Mouse (Mus musculus) urinary bladder, postnatal 36 days (tissue): Measurements from ENCODE around the gene Rab11fip3.
A peak's percentile ranks its signal among the peaks of the same experiment; 100 is the strongest.
"Not testable (repeated sequence)": the region's sequence is repeated elsewhere in the genome, so short reads cannot be mapped to it uniquely, and the experiment has no call there.

Source experiments
- DNase-seq, 2 experiments: peaks; one replicate each; pipeline ENCODE4 v3.0.0; 2022; ENCODE audit warnings: low spot score in 2 of 2, mixed read lengths in 1 of 2

Rab11fip3 gene

DNA sequence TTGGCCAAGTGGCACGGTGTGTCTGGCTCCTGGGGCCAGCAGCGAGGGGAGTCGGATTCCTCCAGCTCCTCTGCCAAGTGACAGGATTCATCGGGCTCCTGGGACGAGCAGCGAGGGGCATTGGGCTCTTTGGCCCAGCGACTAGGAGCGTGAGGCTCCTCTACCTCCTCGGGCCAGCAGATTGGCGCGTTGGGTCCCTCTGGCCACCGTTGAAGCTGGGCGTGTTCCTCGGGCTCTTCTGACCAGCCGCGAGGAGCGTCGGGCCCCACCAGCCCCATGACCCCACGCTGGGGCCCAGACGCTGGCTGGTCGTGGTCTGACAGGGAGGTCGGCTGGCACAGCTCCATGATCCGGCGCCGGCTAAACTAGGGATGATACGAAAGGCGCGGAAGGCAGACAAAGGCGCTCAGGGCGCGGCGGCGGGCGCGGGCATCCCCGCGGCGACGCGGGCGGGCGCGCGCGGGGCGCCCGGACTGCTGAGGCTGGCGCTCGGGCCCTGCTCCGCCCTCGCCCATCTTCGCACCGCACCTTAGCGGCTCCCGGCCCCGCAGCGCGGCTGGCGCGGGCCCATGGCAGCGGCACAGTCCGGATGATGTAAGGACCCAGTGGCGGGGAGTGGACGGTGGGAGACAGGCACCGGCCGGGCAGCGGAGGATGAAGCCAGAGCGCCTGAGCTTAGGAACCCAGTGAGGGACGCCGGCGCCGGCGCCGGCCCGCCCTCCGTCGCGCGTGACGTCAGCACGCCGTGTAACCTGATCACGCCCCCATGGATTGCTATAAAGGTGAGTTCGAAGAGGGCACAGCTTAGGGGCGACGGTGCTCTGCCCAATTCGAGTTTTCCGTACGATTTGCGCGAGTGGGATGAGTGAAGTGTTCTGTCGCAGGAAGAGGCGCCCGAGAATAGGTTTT is at the start of gene Rab11fip3:
Rab11fip3 (minus strand) TSS at position 725 of the 909 bp plus-strand sequence.
- DNase-seq: peak; percentile 74 to 76

DNA sequence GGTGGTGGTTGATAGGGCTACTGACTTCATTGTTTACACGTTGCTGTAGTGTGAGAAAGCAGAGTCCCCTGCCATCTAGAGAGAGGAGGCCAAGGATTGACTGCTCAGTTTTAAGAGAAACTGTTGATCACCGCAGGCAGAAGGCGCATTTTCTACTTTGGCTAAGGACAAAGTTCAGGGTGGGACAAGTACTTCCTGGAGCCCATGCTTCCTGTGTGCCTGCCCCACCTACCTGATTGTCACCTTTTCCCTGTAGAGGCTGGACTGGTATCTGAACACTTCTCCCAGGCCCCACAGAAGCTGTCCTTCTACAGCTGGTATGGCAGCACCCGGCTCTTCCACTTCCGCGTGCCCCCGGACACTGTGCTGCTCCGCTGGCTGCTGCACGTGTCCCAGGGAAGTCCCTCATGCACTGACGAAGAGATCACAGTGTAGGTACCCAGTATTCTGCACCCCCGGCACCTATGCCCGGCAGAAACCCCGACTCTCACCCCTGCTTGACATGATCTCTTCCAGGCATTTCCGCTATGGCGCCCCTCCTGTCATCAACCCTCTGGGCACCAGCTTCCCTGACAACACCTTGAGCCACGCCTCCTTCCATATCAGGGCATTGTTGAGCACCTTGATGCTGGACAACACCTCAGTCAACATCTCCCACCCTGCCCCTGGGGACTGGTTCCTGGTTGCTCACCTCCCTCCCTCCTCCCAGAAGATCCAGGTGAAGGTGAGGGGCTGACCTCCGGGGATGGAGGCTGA is 47.3 kb upstream of the Rab11fip3 start:
- DNase-seq: no peak

DNA sequence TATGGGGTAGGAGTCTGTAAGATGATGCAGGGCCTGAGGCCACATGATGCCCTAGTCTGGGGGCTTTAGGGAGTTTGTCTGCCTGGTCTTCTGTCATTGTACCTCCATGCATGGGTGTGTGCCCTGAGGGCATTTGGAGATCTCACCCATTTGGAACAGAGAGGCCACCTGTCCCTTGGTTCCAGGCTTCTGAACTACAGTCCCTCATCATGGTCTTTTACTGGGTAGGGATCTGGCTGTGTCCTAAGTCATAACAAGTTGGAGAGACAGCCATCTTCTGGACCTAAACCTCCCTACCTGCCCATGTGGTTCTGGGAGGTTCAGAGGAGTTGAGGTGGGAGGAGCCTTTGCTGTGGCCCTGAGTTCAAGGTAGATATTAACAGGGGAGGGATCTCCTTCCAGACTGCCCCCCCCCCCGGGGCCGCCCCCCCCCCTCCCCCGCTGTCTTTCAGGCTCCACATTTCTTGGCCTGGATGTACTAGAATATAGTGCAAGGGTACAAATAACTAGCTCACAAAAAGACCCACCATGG is 46.7 kb upstream of the Rab11fip3 start:
- no peak for DNase-seq

DNA sequence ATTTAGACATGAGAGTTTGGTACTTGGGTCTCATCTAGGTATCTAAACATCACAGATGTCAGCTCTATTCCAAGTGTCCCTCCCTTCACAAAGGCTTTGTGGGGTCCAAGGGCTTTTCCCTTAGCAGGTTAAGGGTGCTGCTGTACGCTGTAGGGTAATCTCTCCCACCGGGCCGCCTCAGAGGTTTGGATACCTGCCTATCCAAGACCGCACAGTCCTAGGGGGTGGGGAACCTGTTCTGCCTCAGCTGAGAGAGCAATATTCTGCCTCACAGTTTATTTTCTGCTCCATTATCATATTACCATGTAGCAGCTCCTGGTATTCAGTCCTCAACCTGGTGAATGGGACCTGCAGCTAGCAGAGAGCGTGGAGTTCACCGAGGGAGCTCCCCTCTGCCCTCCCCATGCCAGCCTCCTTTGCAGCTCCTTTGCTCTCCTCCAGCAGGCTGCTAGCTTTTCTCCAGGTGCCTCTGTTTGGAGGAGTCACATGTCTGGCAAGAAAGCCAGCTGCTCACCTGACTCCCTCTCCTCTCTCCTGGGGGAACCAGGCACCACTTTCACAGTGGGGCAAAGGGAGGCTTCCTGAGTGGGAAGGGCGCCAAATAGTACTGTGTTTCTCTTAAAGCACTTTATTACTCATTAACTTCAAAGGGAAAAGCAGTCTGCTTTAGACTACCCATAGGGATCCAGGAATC is 46.0 kb upstream of the Rab11fip3 start:
- no peak for DNase-seq

DNA sequence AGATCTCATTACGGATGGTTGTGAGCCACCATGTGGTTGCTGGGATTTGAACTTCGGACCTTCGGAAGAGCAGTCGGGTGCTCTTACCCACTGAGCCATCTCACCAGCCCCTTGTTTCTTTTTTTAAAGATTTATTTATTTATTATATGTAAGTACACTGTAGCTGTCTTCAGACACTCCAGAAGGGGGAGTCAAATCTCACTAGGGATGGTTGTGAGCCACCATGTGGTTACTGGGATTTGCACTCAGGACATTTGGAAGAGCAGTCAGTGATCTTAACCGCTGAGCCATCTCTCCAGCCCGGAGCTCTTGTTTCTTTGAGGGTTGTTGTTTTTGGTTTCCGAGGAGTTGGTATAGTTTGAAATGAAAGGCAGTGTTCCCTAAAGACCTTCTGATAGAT is 45.1 kb upstream of the Rab11fip3 start:
- DNase-seq: not testable (repeated sequence)

DNA sequence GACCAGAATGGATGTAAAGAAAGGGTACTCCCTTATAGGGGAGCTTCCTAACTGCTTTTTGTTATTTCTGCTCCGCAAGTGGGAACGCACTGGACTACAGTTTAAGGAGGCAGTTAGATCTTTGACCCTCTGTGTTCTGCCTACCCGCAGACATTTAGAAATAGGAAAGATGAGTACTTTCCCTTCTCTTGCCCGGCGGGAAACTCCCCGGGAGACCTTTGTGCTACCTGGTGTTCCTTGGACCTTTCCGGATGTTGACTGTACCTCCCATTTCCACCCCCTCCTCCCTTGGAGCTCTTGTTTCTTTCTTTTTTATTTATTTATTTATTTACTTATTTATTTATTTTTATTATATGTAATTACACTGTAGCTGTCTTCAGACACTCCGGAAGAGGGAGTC is 44.7 kb upstream of the Rab11fip3 start:
- DNase-seq: no peak

DNA sequence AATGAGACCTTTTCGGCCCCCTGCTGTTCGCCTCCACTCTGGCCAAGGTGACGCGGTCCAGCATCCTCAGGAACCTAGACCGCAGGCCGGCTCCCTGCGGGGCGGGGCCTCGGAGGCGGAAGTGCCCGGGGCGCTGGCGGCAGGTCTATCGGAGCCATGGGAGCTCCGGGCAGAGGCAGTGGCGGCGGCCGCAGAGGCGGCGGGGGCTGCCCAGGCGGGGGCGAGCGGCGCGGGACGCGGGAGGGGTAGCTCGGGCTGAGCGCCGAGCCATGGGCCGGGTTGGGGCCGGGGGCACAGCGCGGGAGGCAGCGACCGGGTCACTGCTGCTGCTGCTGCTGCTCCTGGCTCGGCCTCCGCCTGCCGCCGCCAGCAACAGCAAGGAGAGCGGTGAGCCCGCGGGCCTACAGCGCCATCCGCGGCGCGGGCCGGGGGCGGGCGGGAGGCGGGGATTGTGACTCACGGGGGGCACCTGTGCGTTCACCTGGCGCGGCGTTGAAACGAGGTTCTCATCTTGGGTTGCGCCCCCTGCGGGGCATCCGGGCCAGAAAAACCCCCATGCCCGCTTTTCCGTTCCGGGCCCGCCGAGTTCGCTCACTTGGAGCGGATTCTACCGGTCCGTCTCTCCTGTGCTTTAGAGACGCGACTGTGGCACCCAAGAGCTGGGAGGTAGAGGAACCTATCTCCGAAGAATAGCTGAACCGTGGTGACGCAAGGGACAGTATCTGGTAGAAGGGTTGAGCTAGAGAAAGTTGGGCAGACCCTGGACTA is 44.0 kb upstream of the Rab11fip3 start, which contains the start of gene Tmem8:
Tmem8 (plus strand) TSS at position 119 of the 768 bp plus-strand sequence.
- DNase-seq: peak; percentile 69 to 72

DNA sequence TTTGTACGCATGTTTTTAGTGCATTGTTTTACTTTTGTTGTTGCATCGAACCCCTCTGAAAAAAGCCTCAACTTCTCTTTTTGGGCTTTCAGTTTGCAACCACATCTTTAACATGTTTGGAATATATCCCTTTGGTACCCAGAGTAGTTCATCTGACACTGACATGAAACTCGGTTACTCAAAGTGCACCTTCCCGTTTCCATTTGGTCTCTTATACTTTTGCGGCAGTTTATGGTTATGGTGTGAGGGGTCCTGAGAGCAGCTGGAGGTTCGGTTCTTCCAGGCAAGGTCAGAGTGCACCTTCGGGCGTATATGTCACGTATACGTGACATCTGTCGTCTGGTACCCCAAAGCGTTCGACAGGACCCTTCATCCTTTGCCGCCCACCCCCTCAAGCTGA is 43.4 kb upstream of the Rab11fip3 start:
- DNase-seq: no peak

DNA sequence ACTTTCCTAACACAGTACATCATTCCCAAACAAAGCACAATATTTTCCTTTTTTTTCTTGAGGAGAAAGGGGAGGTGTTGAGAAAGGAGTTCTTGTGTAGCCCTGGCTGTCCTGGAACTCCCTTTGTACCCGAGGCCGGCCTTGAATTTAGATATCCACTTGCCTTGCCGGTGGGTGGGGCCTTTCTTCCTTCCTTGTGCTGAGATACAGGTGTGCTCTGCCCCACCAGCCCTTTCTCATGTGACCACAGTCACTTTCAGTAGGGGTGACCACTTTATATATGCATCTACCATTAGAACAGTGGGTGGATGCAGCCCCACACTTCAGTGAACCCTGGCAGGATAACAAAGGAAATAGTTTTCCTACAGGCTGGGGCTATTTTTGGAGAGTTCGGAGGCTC is 42.4 kb upstream of the Rab11fip3 start:
- DNase-seq: no peak

DNA sequence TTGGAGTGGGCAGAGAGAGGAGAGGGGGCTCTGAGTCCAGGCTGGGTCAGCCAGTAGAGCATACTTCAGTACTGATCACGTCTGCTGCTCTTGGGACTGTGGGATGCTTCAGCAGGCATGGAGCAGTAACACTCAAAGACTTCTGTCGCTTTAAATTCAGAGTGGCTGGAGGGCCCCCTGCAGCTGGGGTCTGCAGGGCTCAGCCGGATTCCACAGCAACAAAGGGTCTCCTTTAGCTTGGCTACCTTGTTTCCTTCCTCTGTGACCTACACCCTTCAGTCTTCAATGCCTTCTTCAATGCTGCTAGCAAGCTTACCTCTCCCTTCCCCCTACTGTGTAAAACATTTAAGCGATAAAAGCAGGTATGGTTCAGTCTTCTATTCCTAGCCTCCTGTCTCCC is 41.7 kb upstream of the Rab11fip3 start:
- DNase-seq: no peak

DNA sequence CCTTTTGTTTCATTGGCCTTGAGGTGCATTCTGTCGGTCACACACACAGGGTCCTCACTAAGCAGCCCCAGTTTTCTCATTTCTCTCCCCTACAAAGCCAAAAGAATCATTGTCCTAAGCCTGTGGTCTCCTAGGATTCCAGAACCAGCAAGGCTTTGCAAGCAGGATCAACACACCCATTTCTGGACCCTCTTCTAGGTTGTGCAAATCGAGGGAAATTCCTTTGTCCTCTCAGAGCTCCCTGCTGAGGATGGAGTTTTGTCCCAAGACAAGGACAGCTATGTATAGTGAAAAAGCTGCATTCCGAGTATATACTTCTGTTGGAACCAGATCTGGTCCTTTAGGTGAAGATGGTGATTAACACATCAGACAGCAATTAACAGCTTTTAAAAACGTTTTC is 40.8 kb upstream of the Rab11fip3 start:
- no peak for DNase-seq

DNA sequence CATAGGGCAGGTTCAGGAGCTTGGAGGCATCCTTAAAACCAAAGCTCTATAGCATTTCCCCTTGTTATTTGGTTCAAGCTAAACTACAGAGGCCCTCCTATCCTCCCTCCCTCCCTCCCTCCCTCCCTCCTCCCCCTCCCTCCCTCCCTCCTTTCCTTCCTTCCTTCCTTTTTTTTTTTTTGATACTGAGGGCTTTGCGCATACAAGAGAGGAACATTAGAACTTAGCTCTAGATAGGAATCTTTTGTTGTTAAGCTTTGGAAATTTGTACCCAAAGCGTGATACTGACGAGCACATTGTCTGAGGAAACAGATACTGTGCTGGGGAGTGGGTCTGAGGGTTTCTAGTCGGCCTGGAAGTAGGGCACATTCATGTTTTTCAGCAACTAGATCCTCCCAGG is 36.3 kb upstream of the Rab11fip3 start:
- no peak for DNase-seq

DNA sequence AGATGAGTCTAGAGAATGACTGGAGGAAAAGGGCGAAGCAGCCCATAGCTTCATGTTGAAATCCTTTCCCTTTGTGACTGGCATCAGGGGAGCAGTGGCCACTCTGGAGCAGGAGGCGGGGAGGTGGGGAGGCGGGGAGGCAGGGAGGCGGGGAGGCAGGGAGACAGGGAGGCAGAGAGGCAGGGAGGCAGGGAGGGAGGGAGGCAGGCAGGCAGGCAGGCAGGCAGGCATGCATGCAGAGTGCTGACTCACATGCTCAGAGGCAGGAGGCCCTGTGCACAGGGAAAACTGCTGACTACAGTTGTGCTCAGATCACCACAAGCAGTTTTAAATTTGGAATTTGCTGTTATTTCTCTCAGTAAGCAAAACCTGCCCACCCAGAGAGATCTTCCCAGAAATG is 32.1 kb upstream of the Rab11fip3 start:
- DNase-seq: no peak

DNA sequence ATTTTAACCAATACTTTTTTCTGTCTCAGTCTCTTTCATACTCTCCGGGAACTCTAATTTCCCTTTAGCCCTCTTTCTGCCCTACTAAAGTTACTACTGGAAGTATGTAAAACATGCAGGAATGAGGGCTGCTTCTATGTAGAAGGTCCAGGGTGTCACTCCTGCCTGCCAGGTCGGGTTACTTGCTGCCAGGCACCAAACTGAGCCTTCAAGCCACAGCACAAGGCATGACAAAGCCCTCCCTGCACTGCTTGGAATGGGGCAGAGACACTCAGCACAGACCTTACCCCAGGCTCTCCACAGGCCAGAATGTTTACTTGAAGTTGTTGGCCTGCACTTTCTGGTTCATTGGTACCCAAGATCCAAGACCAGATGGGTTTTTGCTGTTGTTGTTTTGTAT is 30.8 kb upstream of the Rab11fip3 start:
- no peak for DNase-seq

DNA sequence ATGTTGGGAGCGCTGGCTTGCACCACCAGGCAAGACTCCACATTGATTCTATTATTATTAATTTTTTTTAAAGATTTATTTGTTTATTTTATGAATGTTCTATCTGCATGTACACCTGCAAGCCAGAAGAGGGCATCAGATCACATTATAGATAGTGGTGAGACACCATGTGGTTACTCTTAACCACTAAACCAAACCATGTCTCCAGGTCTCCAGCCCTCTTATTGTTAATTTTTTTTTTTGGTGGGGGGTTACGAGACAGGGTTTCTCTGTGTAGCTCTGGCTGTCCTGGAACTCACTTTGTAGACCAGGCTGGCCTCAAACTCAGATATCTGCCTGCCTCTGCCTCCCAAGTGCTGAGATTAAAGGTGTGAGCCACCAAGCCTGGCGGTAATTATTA is 30.0 kb upstream of the Rab11fip3 start:
- not testable (repeated sequence) for DNase-seq

DNA sequence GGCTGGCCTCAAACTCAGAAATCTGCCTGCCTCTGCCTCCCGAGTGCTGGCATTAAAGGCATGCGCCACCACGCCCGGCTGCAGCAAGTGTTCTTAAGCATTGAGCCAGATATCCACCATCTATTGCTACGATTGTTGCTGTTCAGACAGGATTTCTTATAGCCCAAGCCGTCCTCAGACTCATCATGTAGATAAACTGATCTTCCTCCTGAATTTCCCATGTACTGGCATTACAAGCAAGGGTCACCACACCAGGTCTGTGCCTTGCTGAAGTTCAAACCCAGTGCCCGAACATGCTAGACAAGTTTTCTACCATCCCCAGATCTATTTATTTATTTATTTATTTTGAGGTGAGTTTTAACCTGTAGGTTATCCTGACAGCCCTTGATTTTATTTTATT is 29.1 kb upstream of the Rab11fip3 start:
- DNase-seq: no peak

DNA sequence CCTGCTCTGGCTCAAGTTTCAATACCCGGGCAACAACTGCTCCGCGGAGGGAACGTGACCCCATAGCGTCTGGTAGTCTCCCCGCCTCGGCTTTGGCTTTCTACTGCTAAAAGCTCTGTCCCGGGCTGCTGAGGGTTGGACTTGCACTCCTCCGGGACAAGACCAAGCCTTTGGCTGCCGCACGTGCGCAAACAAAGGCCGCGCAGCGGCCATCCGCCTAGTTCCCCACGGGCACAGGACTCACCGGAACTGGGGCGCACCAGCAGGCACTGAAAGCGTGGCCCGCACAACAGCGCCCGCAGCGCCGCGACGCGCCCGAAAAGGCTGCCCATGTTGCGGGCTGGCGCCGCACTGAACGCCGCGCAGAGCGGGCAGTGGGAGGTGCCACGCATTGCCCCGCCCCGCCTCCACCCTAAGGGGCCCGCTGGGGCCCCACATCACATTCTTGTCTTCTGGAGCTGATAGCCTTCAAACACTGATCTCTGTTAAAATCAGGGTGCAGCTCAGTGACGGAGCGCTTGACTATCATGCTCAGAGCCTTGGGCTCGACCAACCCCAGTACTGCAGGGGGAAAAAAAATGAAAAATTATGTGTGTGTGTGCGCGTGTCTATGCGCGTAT is 25.9 kb upstream of the Rab11fip3 start, which contains the start of gene Nme4:
Nme4 (minus strand) TSS at position 482 of the 620 bp plus-strand sequence.
- DNase-seq: no peak

DNA sequence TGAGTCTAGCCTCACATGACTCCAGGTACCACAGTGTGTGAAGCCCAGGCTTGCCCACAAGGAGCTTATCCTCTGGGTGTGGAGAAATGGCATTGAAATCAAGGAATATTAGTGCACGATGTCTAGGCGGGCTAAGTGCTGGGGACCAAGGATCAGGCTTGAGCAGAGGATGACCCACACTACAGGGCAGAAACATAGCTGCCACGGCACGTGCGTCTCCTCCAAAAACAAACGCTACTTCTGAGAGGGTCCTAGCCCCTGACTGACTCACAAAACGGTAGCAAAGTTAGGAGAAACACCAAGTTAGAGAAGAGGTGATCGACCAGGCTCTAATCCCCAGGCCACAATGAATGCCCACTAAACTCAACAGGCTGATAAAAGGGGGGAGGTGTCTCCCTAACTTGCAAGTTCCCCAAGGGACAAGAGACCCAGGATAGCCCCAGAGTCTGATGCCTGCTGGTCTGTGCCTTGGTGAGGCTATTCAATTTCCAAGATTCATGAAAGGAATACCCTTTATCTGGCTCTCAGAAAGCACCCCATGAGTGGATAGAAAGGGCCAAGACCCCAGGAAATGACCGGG is 25.3 kb upstream of the Rab11fip3 start:
- no peak for DNase-seq

DNA sequence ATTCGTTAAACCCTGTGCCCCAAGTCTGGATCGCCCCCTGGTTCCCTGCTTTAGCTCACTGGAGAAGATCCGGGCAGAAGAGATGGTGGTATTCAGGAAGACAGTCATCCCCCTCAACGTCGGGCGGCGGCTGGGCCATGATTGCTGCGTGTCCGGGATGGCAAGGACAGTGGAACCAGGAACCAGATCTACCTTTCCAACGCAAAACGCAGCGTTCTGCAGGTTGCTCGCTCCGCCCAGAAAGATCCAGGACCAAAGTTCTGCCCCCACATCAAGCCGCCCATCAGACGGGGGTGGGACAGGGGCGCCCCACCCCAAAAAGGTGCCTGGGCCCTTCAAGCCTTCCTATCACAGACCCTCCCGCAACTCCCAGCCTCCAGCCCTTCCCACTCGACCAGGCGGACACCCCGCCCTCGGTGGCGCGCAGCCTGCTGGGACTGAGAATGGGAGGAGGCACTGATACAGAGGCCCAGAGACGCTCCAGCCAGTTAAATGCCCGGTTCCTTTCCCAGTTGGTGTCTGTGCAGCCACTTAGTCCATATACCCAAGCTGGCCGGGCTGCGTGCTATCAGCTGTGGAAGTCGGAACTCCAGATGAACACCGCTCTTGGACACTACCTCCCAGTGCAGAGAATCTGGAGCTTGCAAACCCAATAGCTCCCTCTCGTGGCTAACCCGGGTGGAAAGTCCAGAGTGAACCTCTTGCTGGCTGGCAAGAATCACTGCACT is 20.7 kb upstream of the Rab11fip3 start, which contains the start of gene Decr2:
Decr2 (minus strand) TSS at position 433 of the 728 bp plus-strand sequence.
- DNase-seq: peak; percentile 84 to 92
